Mouse (Mus musculus) effector memory CD4-positive, alpha-beta T cell, adult 5 months (primary cell): Measurements from ENCODE around the gene Gm20721. TPM values are rescaled to one million over a fixed set of nuclear protein-coding genes. Genes with fewer than 3 reads are reported as not detected.

Source experiments
- polyA plus RNA-seq: library from polyadenylated mRNA; unstranded; fragments of 100-300 nt; shearing (Covaris generic); gene quantifications from one replicate; pipeline ENCODE4 v1.2.1, GENCODE M21; 2017

The Gm20721 gene
- 8.6 TPM for polyA plus RNA-seq

DNA sequence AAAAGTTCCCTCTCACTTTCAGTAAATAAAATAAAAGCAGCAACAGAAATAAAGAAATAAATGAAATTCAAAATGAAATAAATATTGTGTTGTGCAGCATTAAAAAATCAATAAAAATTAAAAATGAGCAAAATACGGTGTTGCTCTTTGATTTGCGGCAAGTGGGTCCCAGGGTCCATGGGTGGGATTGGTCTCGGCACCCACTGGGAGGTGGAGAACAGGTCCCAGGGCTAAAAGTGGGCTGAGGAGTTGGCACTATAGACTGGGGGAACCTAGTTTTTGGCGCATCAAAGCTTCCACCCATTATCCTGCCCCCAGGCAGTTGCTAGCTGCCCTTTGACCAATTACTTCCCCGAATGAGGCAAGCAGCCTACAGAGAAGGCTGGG lies at the start of gene Gm20721:
TSS of gene Gm20721 (minus strand) at position 101 of the 387 bp plus-strand sequence.

DNA sequence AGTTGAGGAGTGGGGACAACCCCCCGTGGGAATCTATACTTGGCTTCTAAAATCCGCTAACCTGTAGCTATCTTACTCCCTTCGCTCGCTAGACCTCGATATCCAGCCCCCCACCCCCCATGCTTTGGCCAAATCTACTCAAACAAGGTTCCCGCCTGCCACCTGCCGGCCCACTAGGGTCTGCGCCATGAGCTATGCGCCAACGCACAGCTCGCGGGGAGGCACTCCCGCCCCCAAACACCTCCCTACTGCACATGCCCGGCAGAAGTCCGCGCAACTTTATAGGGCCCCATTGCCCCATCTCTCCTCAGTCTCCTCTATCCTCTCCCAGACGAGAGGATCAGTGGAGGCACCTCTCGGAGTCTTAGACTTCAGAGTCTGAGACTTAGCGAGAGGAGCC lies 62.5 kb downstream of the Gm20721 start, which contains the start of gene Gnas:
TSS of gene Gnas (plus strand) at position 310 of the 400 bp plus-strand sequence.

Other genes with a start within 250 kb of the Gm20721 start
- 106 TPM for gene Npepl1, start 236.4 kb downstream of the Gm20721 start, polyA plus RNA-seq
- gene Gnas, start 62.4 kb downstream of the Gm20721 start, polyA plus RNA-seq: 747 TPM
- gene Nelfcd, start 69.1 kb upstream of the Gm20721 start, polyA plus RNA-seq: 33.9 TPM
- gene Ctsz, start 92.3 kb upstream of the Gm20721 start, polyA plus RNA-seq: 49.6 TPM
- not detected for gene Tubb1, start 104.0 kb upstream of the Gm20721 start, polyA plus RNA-seq
- 306 TPM for gene Atp5e, start 117.4 kb upstream of the Gm20721 start, polyA plus RNA-seq
- 76.5 TPM for gene Prelid3b, start 126.4 kb upstream of the Gm20721 start, polyA plus RNA-seq